Comparison of ENCODE assay signal across 12 mouse cellular contexts in the genomic region with DNA sequence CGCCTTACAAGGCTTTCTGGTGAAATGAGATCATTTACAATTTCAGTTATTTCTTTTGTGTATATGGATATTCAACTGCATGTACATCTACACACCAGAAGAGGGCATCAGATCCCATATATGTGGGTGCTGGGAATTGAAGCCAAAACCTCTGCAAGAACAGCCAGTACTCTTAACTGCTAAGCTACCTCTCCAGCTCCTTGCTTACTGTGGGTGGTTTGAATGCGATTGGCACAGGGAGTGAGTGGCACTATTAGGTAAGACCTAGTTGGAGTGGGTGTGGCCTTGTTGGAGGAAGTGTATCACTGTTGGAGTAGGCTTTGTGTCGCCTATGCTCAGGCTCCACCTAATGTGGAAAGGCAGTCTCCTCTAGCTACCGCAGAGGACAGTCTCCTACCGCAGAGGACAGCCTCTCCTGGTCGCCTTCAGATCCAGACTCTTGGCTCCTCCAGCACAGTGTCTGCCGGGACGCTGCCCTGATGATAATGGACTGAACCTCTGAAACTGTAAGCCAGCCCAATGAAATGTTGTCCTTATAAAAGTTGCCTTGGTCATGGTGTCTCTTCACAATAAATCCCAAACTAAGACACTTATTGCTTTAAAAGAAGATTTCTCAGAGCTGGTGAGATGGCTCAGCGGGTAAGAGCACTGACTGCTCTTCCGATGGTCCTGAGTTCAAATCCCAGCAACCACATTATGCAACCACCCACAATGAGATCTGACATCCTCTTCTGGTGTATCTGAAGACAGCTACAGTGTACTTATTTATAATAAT. TPM values are rescaled to one million over a fixed set of nuclear protein-coding genes. Genes with fewer than 3 reads are reported as not detected.
DNase-seq lines count a peak whose midpoint lies in the region; ATAC-seq and TF ChIP-seq lines count a peak whose summit lies in the region.
"Had no signal": no experiment of that assay in that cellular context is flagged by ENCODE, and none has a peak within 500 bp of the region (broad histone marks: within the 10 kb centered on the region; RNA-seq: fewer than 3 reads in every experiment).

No protein-coding gene starts in this region.

- peaks cover 4% of the 10 kb centered on the region; the same call in 1 of the 2 replicates for H3K4me1 ChIP-seq in lung, postnatal 0 days (ENCODE audit: insufficient read depth, low read depth, low read length)
- peaks cover 24% of the 10 kb centered on the region for H3K4me1 ChIP-seq in hindbrain, embryonic 10.5 days (replicated peaks)

- peak; percentile 97 for DNase-seq in heart, adult 11 months
- no peak for DNase-seq in heart, postnatal 25 days (ENCODE audit: low spot score)
- DNase-seq in 3T3-L1 (ENCODE audit: low read depth, low spot score) (peak; percentile 52), adipocyte (ENCODE audit: low spot score) (no peak)
- DNase-seq in gonadal fat pad, adult 2 months (ENCODE audit: low read depth) = peak; percentile 95
- DNase-seq in lung, postnatal 0 days (ENCODE audit: low spot score) = peak; percentile 91
- no peak for DNase-seq in hindbrain, embryonic 10.5 days (ENCODE audit: low spot score)
- no peak for DNase-seq in right cerebral cortex, postnatal 10 days (ENCODE audit: low spot score in 2 of 2)
- DNase-seq: kidney, adult 8-10 months had no signal

- WGBS in lung, postnatal 0 days = 80% methylated on average over 10 of the region's 10 CpGs
- 92% methylated on average over 10 of the region's 10 CpGs for WGBS in hindbrain, embryonic 10.5 days

- intact Hi-C loops in heart, postnatal 25 days (cut with DNase I) = loop anchor here (5.0 kb wide), 2 partner anchors 38 to 193 kb away; no protein-coding TSS in a partner anchor

- peak; percentile 6; the same call in 1 of the 2 replicates for ATAC-seq in lung, postnatal 0 days
- ATAC-seq: CD4-positive, CD25-positive, alpha-beta regulatory T cell, adult 4 months had no signal

- peak; percentile 51 for TF ChIP-seq CTCF in lung, postnatal 0 days (IDR thresholded peaks at IDR 0.05)

- H3K9ac ChIP-seq in lung, postnatal 0 days (replicated peaks; ENCODE audit: low read depth) = no peak overlapping the region
- H3K9ac ChIP-seq: embryonic facial prominence, embryonic 12.5 days; midbrain, embryonic 12.5 days had no signal

- H3K9me3 ChIP-seq in lung, postnatal 0 days (ENCODE audit: low read length) = no peaks in the 10 kb centered on the region
- no peaks in the 10 kb centered on the region for H3K9me3 ChIP-seq in hindbrain, embryonic 10.5 days
- H3K9me3 ChIP-seq: embryonic facial prominence, embryonic 12.5 days; midbrain, embryonic 12.5 days had no signal

- H3K4me2 ChIP-seq in lung, postnatal 0 days (replicated peaks; ENCODE audit: low read depth, low read length) = no peak overlapping the region
- H3K4me2 ChIP-seq: embryonic facial prominence, embryonic 12.5 days; midbrain, embryonic 12.5 days had no signal

- H3K36me3 ChIP-seq in lung, postnatal 0 days (ENCODE audit: insufficient read depth, low read length) = no peaks in the 10 kb centered on the region
- H3K36me3 ChIP-seq in hindbrain, embryonic 10.5 days = no peaks in the 10 kb centered on the region
- H3K36me3 ChIP-seq: embryonic facial prominence, embryonic 12.5 days; midbrain, embryonic 12.5 days had no signal

- no peak overlapping the region for H3K27ac ChIP-seq in lung, postnatal 0 days (ENCODE audit: low read length)
- no peak overlapping the region for H3K27ac ChIP-seq in hindbrain, embryonic 10.5 days
- H3K27ac ChIP-seq: midbrain, embryonic 12.5 days had no signal

- H3K27me3 ChIP-seq in lung, postnatal 0 days (replicated peaks; ENCODE audit: insufficient read depth, low read length) = no peaks in the 10 kb centered on the region
- no peaks in the 10 kb centered on the region for H3K27me3 ChIP-seq in hindbrain, embryonic 10.5 days (ENCODE audit: insufficient read depth, poor library complexity, severe bottlenecking)
- H3K27me3 ChIP-seq: embryonic facial prominence, embryonic 12.5 days; midbrain, embryonic 12.5 days had no signal

- no peak overlapping the region for H3K4me3 ChIP-seq in lung, postnatal 0 days (ENCODE audit: low read depth, low read length)
- no peak overlapping the region for H3K4me3 ChIP-seq in hindbrain, embryonic 10.5 days
- H3K4me3 ChIP-seq: embryonic facial prominence, embryonic 12.5 days; midbrain, embryonic 12.5 days had no signal

- TF ChIP-seq EP300 in lung, postnatal 0 days (IDR thresholded peaks at IDR 0.05) = 0 out of 2 replicates have a peak, but pooled peaks have one; percentile 29

RNA-seq across cellular contexts. Expression of gene Myl12a, which starts 1.7 kb away (rescaled TPM):
- total RNA-seq in heart, postnatal 25 days (2021) = 100 to 1,000 TPM; 944 to 988 TPM
- 182 and 237 TPM in 2 replicates for polyA plus RNA-seq in gonadal fat pad, adult 2 months (2012; rRNA removed)
- 1,283 and 1,300 TPM in 2 replicates for polyA plus RNA-seq in lung, postnatal 0 days (2015; fragmentation: Nextera tagmentation; extraction: Ambion mirVana)
- polyA plus RNA-seq in hindbrain, embryonic 10.5 days (2016; fragmentation: Nextera tagmentation; extraction: Ambion mirVana) = 427 and 441 TPM in 2 replicates

RNA-seq across cellular contexts. Expression of gene Myom1, which starts 1.9 kb away (rescaled TPM):
- 1,000 to 10,000 TPM; 1,192 to 1,218 TPM for total RNA-seq in heart, postnatal 25 days (2021)
- polyA plus RNA-seq in gonadal fat pad, adult 2 months (2012; rRNA removed) = 13.4 and 16.3 TPM in 2 replicates
- polyA plus RNA-seq in lung, postnatal 0 days (2015; fragmentation: Nextera tagmentation; extraction: Ambion mirVana) = 9.2 and 12.7 TPM in 2 replicates
- polyA plus RNA-seq in hindbrain, embryonic 10.5 days (2016; fragmentation: Nextera tagmentation; extraction: Ambion mirVana) = 0.99 and 2.7 TPM in 2 replicates

Comparison
In these comparisons a context has a peak if more than half of its experiments do, and no peak if none do; other contexts are left out.
1. DNase-seq: peak in heart, adult 11 months (single experiment), 3T3-L1 (single experiment), gonadal fat pad, adult 2 months (single experiment) and lung, postnatal 0 days (single experiment); none in heart, postnatal 25 days (single experiment), adipocyte (single experiment), hindbrain, embryonic 10.5 days (single experiment) and right cerebral cortex, postnatal 10 days (0 of 2).